In the genomic region with DNA sequence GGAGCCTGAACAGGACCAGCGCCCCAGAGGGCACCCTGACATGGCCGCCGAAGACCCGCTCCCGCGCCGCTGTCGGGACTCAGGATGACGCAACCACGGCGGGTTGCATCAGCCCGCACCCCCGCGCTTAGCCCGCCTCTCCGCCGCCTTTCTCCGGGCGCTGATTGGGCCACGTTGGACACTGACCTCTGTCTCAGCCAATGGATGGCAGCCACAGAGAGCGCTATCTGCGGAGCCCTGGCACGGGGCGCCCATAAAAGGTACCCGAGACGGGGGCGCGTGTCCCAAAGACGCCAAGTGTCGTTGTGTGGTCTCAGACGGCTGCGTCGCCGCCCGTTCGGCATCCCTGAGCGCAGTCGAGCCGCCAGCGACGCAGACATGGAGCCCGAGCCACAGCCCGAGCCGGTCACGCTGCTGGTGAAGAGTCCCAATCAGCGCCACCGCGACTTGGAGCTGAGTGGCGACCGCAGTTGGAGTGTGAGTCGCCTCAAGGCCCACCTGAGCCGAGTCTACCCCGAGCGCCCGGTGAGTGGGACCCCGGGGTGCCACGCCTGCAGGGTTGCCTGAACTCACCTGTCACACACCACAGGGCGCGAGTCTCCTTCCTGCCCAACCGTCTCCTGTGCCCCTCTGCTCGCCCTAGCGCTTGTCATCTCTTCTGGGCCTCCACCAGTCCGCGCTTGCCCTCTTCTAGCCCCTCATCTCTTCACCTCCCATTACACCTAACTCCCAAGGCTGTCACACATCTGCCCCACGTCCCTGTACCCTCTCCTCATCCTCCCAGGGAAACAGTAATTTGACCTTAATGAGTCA, we compare ENCODE assay signal across 8 mouse cellular contexts. TPM values are rescaled to one million over a fixed set of nuclear protein-coding genes. Genes with fewer than 3 reads are reported as not detected.
DNase-seq lines count a peak whose midpoint lies in the region; ATAC-seq and TF ChIP-seq lines count a peak whose summit lies in the region.

Gene Herpud1 (plus strand): TSS at position 225 of the 813 bp plus-strand sequence.

- under 1% methylated on average over 65 of the region's 65 CpGs for WGBS in heart, embryonic 10.5 days
- 0% methylated on average over 65 of the region's 65 CpGs for WGBS in kidney, embryonic 15.5 days

- peak within 1 kb of the TSS; percentile 68 for H3K27ac ChIP-seq in bone marrow macrophage, adult 2 months (ENCODE audit: insufficient read depth, low read depth, low read length)
- peak within 1 kb of the TSS; percentile 66 for H3K27ac ChIP-seq in embryonic fibroblast, embryonic 13.5 days (ENCODE audit: insufficient read depth, low read length)
- H3K27ac ChIP-seq in heart, embryonic 10.5 days: peak within 1 kb of the TSS; percentile 98
- H3K27ac ChIP-seq in kidney, embryonic 15.5 days: peak within 1 kb of the TSS; percentile 90

- DNase-seq in A20 (ENCODE audit: low read depth, low spot score): peak; percentile 98
- peak; percentile 98 for DNase-seq in heart, embryonic 10.5 days (ENCODE audit: low spot score)
- peak; percentile 98 for DNase-seq in liver
- DNase-seq in spleen, postnatal 4 days (ENCODE audit: low spot score in 2 of 2): peak; percentile 97 to 98

- no peaks in the 10 kb centered on the region for H3K27me3 ChIP-seq in heart, embryonic 10.5 days (ENCODE audit: insufficient read depth, poor library complexity, severe bottlenecking)
- H3K27me3 ChIP-seq in kidney, embryonic 15.5 days: peaks cover 3% of the 10 kb centered on the region; the same call in 1 of the 2 replicates

- H3K4me3 ChIP-seq in bone marrow macrophage, adult 2 months (ENCODE audit: insufficient read depth, low read length): peak within 1 kb of the TSS; percentile 75
- peak within 1 kb of the TSS; percentile 93 for H3K4me3 ChIP-seq in embryonic fibroblast, embryonic 13.5 days (ENCODE audit: insufficient read depth, low read length)
- peak within 1 kb of the TSS; percentile 93 for H3K4me3 ChIP-seq in heart, embryonic 10.5 days
- H3K4me3 ChIP-seq in kidney, embryonic 15.5 days (replicated peaks): peak within 1 kb of the TSS; percentile 93

- H3K36me3 ChIP-seq in heart, embryonic 10.5 days: peaks cover 23% of the 10 kb centered on the region
- H3K36me3 ChIP-seq in kidney, embryonic 15.5 days: peaks cover 22% of the 10 kb centered on the region

- no peak for TF ChIP-seq CTCF in bone marrow macrophage, adult 2 months (IDR thresholded peaks at IDR 0.05; ENCODE audit: low read depth, low read length)
- TF ChIP-seq CTCF in embryonic fibroblast, embryonic 13.5 days (IDR thresholded peaks at IDR 0.05; ENCODE audit: borderline replicate concordance, insufficient read depth, low read length): no peak

- no peaks in the 10 kb centered on the region for H3K9me3 ChIP-seq in heart, embryonic 10.5 days
- H3K9me3 ChIP-seq in kidney, embryonic 15.5 days (replicated peaks): no peaks in the 10 kb centered on the region

- peak within 1 kb of the TSS; percentile 88 for H3K4me2 ChIP-seq in kidney, embryonic 15.5 days

- H3K4me1 ChIP-seq in bone marrow macrophage, adult 2 months (ENCODE audit: control insufficient read depth, insufficient read depth, low read length): 0 out of 2 replicates have a peak, but pooled peaks cover 8% of the 10 kb centered on the region
- H3K4me1 ChIP-seq in embryonic fibroblast, embryonic 13.5 days (ENCODE audit: control insufficient read depth, insufficient read depth, low read length): peaks cover 5% of the 10 kb centered on the region; the same call in 1 of the 2 replicates
- H3K4me1 ChIP-seq in heart, embryonic 10.5 days: peaks cover 15% of the 10 kb centered on the region
- peaks cover 20% of the 10 kb centered on the region for H3K4me1 ChIP-seq in kidney, embryonic 15.5 days

- peak; percentile 99 for ATAC-seq in kidney, embryonic 15.5 days (replicated peaks; ENCODE audit: low FRiP score)
- peak; percentile 77 for ATAC-seq in monocyte, adult 5-6 weeks (replicated peaks; ENCODE audit: insufficient number of reproducible peaks, low FRiP score, low TSS enrichment, poor library complexity, severe bottlenecking)

- TF ChIP-seq POLR2A in bone marrow macrophage, adult 2 months (IDR thresholded peaks at IDR 0.05; ENCODE audit: borderline replicate concordance, low read depth, low read length): no peak
- peak; percentile 97 for TF ChIP-seq POLR2A in embryonic fibroblast, embryonic 13.5 days (IDR thresholded peaks at IDR 0.05; ENCODE audit: low read depth, low read length)

- peak within 1 kb of the TSS; percentile 88 for H3K9ac ChIP-seq in kidney, embryonic 15.5 days

RNA-seq across cellular contexts. Expression of gene Herpud1, which starts in this region (rescaled TPM):
- polyA plus RNA-seq in bone marrow macrophage, adult 2 months (2012; ENCODE audit: insufficient read depth, insufficient read length, missing spikeins): 86.2 and 93.4 TPM in 2 replicates
- polyA plus RNA-seq in embryonic fibroblast, embryonic 13.5 days (2011; ENCODE audit: insufficient read length, low read depth, missing spikeins): 93.3 and 103 TPM in 2 replicates
- polyA plus RNA-seq in heart, embryonic 10.5 days (2016; fragmentation: Nextera tagmentation; extraction: Ambion mirVana): 75.5 and 90.8 TPM in 2 replicates
- 66.7 and 70.0 TPM in 2 replicates for polyA plus RNA-seq in kidney, embryonic 15.5 days (2015; fragmentation: Nextera tagmentation; extraction: Ambion mirVana)
- 155 to 165 TPM (median 163 TPM) in 3 replicates for total RNA-seq in monocyte, adult 5-6 weeks (2017)

Comparison
In these comparisons a context has a peak if more than half of its experiments do, and no peak if none do; other contexts are left out.
1. Peak in every context shown above with its lines: DNase-seq, ATAC-seq, H3K4me3 ChIP-seq and H3K27ac ChIP-seq.